Mouse (Mus musculus): ENCODE results near the gene Chmp4b. TPM values are rescaled to one million over a fixed set of nuclear protein-coding genes. Genes with fewer than 3 reads are reported as not detected.

The Chmp4b gene
- polyA plus RNA-seq, 1 experiment = 277 TPM

GRCm38 (mm10) chr2:154639115-154639514, 12.4 kb upstream of the Chmp4b start:
- no peak for DNase-seq (ENCODE audit: extremely low spot score in 1 of 2, low spot score in 1 of 2)

DNA sequence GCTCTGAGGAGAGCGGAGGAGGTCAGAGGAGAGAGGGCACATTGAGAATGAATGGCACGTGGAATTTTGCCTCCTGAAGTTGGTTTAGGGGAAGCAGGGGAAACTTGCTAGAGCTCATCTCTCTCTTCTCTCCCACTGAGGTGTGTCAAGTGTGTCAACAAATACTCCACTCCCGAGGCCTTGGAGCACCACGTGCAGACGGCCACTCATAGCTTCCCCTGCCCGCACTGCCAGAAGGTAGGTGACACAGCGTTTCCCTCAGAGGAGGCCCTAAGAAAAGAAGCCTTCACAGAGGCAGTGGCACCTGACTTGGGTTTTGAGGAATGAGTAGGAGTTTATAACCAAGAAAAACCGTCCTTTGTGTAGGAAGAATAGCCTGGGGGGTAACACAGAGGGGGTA, 10.3 kb upstream of the Chmp4b start:
- DNase-seq (ENCODE audit: extremely low spot score in 1 of 2, low spot score in 1 of 2) = no peak

DNA sequence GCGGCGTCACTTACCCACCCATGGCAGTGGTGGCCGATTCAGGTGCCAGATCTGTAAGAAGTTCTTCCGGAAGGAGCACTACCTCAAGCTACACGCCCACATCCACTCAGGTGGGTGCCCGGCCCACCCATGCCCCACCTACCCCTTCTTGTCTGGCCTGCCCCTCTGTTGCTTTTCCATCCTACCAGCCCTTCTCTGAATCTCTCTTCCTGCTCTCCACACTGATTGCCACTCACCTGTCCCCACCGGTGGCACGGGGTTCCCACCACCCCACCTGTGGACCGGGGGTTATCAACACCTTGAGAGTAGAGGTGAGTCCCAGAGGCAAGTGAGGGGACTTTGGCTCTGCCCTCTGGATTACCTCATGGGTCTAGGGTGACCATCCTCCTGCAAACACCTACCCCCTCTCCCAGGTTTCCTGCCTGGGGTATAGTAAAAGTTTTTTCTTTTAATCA, 9.5 kb upstream of the Chmp4b start:
- no peak for DNase-seq (ENCODE audit: extremely low spot score in 1 of 2, low spot score in 1 of 2)

- DNase-seq (ENCODE audit: extremely low spot score in 1 of 2, low spot score in 1 of 2) = no peak
Observed at GRCm38 (mm10) chr2:154642712-154643385, 8.7 kb upstream of the Chmp4b start.

- peak in 1 of 2 experiments; percentile 53 for DNase-seq (ENCODE audit: extremely low spot score in 1 of 2, low spot score in 1 of 2)
Observed at GRCm38 (mm10) chr2:154646634-154647033, 4.9 kb upstream of the Chmp4b start.

GRCm38 (mm10) chr2:154648086-154648485, 3.4 kb upstream of the Chmp4b start:
- DNase-seq (ENCODE audit: extremely low spot score in 1 of 2, low spot score in 1 of 2) = no peak

GRCm38 (mm10) chr2:154650404-154650803, 1.1 kb upstream of the Chmp4b start:
- no peak for DNase-seq (ENCODE audit: extremely low spot score in 1 of 2, low spot score in 1 of 2)

- no peak for DNase-seq (ENCODE audit: extremely low spot score in 1 of 2, low spot score in 1 of 2)
Observed at GRCm38 (mm10) chr2:154654976-154655375, 3.5 kb downstream of the Chmp4b start.

DNA sequence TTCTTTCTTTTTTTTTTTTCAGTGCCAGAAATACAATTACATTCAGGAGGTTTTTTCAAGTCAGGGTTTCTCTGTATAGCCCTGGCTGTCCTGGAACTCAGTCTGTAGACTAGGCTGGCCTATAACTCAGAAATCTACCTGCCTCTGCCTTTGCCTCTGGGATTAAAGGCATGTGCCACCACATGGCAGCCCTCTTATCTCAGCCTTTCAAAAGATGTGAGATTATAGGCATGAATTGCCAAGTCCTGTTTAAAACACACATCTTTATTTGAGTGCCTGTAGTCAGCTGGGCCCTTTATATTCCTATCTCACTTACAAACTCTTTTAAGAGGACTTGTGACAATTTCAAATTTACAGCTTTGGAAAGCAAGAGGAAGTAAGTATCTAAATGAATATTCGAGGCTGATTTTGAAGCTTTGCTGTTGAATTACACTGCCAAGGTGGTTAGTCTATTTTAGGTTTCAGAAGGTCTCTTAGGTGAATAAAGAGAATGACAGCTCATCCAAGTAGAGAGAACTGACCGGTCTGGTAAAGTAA, 4.4 kb downstream of the Chmp4b start:
- no peak for DNase-seq (ENCODE audit: extremely low spot score in 1 of 2, low spot score in 1 of 2)

- DNase-seq (ENCODE audit: extremely low spot score in 1 of 2, low spot score in 1 of 2) = peak; percentile 97 to 99
Observed at GRCm38 (mm10) chr2:154656710-154657485, 5.4 kb downstream of the Chmp4b start.

DNA sequence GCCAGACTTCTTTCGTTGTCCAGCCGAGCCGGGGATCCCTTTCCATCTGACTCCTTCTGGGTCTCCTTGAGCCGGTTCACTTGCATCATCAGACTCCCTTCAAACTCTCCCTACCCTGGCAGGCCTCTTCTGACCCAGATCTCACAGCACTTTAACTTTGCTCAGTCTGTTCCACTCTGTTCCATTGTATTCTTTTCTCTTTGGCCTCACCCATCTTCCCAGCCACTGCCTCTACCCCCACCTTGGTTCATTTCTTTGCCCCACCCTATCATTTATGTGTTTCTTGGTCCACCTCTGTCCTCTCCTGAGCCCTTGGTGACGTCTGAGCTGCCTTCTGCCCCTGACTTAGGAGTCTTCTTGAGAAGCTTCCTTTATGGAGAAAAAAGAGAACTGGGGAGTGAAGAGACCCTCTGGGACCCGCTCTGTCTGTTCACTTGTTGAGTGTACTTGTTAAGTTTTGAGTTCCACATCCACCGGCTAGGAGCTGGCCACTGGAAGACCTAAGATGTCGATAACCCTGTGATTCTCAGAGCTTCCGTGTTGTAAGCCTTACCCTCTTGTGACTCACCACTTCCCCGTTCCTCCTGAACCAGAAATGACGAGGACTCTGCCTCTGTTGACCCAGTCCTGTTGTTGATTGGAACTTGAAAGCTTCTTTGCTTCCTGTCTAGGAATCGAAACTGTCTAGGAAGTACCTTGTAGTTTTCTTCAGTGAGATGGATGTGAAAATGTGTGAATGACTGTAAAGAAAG, 6.2 kb downstream of the Chmp4b start:
- no peak for DNase-seq (ENCODE audit: extremely low spot score in 1 of 2, low spot score in 1 of 2)

DNA sequence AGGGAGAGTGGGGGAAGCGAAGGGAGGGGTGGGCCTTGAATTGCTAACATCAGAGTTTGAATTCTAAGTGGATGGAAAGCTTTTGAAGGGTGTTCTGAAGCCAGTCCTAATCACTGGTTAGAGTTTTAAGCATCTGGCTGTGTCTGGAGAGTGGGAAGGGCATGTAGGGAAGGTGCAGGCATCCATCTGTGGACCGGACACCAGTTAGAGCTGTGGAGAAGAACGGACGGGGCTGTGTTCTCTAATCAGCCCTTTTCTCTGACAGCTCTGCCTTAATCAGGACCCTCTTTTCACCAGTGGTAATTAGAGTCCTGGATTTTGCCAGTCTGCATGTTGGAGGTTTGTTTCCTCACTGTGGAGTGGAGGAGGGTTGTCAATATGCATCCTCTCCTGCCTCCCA, 7.6 kb downstream of the Chmp4b start:
- DNase-seq (ENCODE audit: extremely low spot score in 1 of 2, low spot score in 1 of 2) = no peak

- DNase-seq (ENCODE audit: extremely low spot score in 1 of 2, low spot score in 1 of 2) = no peak
Observed at GRCm38 (mm10) chr2:154659531-154660074, 8.1 kb downstream of the Chmp4b start.

DNA sequence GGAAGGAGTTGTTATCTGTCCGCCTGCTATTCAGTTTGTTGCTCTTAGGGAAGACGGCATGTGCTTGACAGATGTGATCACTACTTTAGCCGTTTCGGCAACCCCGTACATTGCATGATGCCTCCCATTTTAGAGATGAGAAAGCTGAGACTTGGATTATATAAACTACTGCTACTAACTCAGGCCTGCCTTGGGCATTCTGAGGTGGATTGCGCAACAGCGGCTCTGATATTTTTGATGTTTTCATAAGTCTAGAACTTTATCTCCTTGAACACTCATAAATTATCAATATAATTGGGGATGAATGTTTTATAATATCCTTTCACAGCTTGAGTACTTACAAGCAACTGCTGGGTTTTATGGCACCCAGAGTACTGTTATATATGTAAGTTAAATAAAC, 17.2 kb downstream of the Chmp4b start:
- no peak for DNase-seq (ENCODE audit: extremely low spot score in 1 of 2, low spot score in 1 of 2)

DNA sequence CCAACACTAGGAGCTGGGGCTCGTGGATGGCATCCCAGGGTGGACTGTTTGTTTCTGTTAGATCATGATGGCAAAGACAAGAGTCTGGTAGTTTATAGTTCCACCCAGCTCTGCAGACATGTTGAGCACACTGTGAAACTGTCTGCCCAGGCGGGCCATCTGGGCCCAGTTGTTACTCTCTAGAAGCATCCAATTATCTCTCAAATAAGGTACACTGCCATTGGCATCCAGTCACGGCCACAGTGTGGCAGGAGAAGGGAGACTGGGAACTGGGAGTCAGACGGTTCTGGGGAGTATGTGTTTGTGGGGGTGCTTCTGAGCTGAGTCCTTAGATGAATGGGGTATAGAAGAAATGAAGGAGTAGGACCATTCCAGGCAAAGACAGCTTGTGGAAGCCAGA, 18.6 kb downstream of the Chmp4b start:
- peak; percentile 23 to 31 for DNase-seq (ENCODE audit: extremely low spot score in 1 of 2, low spot score in 1 of 2)

DNA sequence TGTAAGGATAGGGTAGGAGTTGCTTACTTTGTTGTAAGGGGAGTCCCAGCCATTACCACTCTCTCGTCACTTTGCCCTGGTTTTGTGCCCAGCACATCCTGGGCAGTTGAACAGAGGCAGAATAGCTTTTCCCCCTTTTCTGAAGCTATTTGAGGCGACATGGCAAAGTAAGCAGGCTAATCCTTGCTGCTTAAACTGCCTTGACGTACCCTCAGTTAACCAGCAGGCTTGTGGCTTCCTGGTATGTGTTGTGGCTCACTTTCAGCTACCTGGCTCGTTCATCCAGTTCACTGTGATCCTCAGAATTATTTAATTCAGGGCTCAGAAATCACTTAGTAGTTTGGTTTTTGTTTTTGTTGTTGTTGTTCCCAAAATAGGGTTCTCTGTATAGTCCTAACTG, 19.2 kb downstream of the Chmp4b start:
- no peak for DNase-seq (ENCODE audit: extremely low spot score in 1 of 2, low spot score in 1 of 2)

DNA sequence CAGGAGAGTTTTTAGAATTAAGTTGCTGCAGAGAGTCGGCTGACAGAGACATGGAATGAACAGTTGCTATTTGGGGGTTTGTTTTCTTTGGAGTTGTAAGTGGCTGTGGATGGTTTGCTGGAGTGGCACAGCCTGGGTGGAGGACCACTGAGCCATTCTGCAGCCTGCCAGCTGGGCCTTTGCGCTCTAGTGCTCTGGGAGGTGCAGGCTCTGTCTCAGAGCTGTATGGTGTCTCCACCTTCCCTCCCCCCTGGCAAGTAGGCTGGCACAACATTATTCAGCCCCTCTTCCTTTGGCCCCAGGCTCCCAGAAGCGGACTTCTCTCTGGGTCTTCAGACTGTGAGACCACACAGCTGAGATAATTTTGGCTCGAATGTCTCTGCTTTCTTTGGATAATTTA, 22.5 kb downstream of the Chmp4b start:
- DNase-seq (ENCODE audit: extremely low spot score in 1 of 2, low spot score in 1 of 2) = no peak

DNA sequence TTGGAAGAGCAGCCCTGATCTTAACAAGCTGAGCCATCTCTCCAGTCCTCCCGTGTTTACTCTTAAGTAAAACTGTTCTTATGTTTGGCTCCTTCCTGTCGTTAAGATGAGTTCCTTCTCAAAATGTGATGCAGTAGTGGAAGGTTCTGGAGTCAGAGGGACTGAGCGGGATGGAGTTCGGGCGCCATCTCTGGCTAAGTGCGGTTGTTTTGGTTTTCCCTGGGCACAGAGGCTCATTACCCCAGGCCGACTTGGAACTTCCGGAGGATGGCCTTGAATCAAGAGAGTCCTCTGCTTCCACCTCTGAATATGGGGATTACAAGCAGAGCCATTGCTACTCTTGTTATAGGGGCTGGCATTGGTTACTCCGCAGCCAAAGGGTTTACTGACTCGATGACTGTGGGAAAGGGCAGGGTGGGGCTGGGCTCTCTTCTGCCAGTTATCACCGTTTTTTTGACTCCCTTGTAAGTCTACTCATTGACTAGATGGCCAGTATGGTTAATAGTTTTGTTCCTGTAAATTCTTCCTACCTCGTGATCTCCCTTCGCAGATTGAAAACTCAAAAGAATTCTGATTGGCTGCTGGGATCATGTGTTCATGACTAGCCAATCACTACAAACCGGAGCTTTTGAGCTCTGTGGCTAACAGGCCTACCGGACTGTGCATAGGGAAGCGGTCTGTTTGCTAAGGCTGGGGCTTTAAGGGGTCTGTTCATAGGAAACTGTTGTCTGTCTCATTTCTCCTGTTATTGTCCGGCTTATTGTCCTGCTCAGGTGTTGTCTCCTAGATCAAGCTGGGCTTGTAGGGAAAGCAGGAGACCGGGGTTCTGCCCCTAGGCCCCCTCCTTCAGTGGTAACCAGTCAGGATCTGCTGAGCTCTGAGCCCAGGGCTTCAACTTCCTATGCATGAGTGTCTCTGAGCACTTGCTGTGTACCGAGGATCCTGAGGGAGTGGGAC, 25.4 kb downstream of the Chmp4b start:
- peak in 1 of 2 experiments; percentile 71 for DNase-seq (ENCODE audit: extremely low spot score in 1 of 2, low spot score in 1 of 2)

GRCm38 (mm10) chr2:154677651-154678139, 26.2 kb downstream of the Chmp4b start:
- DNase-seq (ENCODE audit: extremely low spot score in 1 of 2, low spot score in 1 of 2) = peak in 1 of 2 experiments; percentile 59

Measured in frontal cortex, adult 2 months (tissue).